Mouse (Mus musculus) liver, embryonic 14.5 days (tissue): ENCODE data around the gene 1700003H04Rik.

ENCODE experiments used
- CTCF ChIP-seq: IDR thresholded peaks from 2 replicates; pipeline ENCODE4 v1.5.1; 2016; ENCODE audit warnings: antibody characterized with exemption, low read depth, control low read depth
- EP300 ChIP-seq: IDR thresholded peaks from 2 replicates; pipeline ENCODE4 v1.6.1; 2016; ENCODE audit warnings: antibody characterized with exemption, low read depth

- TF ChIP-seq CTCF (no peak), EP300 (no peak)
These were observed 32.4 kb upstream of the 1700003H04Rik start for GRCm38 (mm10) chr3:124613287-124613686.
